Mouse (Mus musculus) skeletal muscle tissue, adult 2 months (tissue): Measurements from ENCODE around the gene Cel.
A peak's percentile ranks its signal among the peaks of the same experiment; 100 is the strongest.
"Not testable (repeated sequence)": the region's sequence is repeated elsewhere in the genome, so short reads cannot be mapped to it uniquely, and the experiment has no call there.

Source experiments
- DNase-seq: peaks from one replicate; pipeline ENCODE4 v3.0.0-alpha.2; 2012; ENCODE audit warnings: low read depth, low spot score

Gene Cel

DNA sequence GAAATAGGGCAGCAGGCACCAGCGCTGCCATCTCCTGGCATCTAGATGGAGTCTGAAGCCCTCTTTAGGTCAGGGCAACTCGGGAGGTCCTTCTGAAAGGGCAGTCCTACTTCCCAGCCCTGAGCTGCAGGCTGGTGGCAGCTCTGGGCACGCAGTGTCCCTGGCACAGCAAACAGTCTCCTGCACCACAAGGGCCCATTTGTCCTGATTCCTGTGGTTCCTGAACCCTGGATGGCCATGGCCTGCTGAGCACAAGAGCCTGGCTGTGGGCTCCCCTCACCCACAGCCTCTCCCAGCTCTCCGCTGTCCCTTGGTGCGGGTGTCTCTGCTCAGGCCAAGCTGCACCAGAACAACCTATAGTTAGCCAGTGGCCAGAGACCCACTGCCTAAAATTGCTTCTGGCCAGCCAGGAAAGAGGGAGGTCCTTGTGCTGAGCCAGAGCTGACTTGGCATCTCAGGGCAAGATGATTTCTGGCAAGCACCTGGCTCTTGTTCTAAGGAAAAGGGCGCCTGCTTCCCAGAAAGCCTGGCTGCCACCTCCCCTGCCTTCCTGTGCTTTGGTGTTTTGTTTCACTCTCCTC, 41.5 kb downstream of the Cel start:
- DNase-seq = peak; percentile 67

DNA sequence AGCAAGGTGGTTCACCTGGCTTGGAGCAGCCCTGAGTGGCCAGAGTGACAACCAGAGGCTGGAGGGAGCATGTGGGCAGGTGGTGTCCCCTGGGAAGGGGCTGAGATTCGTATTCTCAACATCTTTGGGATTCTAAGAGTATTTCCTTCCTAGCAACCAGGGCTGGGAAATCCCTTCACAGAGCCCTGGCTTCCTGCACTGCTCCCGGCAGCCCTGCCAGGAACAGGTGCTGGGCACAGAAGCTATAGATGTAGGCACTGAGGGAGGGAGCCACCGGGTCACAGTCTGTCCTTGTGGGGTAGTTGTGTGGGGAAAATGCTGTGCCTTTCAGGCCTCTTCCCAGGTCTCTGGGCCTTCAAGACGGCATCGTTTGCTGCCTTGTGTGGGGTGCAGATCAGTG, 42.6 kb downstream of the Cel start:
- no peak for DNase-seq

DNA sequence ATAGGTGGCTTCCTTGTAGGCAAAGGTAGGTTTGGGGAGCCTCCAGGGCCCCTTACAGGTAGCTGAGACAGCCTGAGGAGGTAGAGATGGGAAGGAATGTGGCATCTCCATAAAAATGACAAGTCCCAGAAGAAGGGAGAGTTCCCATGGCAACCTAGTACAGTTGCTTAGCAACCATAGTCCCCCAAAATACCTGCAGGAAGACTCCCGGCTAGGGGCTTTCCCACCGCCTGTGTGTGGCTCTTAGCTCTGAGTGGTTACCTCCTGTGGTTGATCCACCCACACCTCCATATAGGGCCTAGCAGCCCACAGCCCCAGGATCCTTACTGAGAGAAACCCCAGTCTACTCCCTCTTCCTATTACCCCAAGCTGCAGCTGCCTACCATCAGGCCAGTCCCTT, 45.0 kb downstream of the Cel start:
- DNase-seq = no peak

DNA sequence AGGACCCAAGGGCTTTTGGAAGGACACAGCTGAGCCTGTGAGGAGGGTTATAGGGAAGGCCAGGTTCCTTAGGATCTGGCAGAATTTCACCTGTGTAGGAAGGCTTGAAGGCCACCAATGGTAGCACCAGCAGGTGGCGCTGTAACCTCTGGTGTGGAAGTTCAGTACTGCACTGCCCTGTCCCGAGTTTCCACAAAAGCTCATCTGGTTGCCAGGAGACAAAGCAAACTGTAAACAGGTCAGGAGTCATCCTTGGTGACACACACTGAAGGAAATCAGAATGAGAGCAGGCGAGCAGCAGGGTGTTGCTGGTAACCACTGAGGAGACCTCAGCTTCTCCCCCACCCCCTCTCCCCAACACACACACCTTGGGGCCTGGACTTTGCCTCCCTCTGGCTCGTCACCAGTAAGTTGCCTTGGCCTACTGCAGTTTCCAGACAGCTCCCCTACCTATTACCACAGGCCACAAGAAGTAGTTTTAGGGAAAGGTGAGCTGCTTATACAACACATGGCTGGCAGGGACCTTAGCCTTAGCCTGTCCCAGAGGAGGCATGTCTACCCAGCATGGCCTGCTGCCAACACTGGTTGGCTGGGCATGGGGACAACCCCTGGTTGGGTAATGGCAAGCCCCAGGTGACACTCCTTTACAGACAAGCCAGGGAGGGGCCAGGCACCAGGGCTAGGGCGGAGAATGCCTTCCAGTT, 45.8 kb downstream of the Cel start:
- DNase-seq = peak; percentile 89

DNA sequence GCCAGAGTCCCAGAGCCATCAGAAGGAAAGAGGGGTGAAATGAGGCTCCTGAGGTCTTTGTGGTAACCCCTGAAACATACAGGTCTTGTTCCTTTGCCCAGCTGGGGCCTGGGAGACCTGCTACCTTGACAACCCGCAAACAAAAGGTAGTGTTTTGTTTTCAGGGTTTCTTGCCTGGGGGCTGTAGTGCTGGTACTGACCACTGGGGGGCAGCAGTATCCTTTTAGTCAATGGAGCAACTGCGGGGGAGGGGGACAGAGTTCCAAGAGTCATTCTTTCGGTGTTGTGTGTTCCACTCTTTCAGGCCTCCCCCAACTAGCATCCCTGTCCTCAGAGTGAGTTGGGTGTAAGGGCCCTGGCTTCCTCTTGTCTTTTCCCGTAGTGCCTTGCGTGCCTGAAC, 48.7 kb downstream of the Cel start:
- no peak for DNase-seq

DNA sequence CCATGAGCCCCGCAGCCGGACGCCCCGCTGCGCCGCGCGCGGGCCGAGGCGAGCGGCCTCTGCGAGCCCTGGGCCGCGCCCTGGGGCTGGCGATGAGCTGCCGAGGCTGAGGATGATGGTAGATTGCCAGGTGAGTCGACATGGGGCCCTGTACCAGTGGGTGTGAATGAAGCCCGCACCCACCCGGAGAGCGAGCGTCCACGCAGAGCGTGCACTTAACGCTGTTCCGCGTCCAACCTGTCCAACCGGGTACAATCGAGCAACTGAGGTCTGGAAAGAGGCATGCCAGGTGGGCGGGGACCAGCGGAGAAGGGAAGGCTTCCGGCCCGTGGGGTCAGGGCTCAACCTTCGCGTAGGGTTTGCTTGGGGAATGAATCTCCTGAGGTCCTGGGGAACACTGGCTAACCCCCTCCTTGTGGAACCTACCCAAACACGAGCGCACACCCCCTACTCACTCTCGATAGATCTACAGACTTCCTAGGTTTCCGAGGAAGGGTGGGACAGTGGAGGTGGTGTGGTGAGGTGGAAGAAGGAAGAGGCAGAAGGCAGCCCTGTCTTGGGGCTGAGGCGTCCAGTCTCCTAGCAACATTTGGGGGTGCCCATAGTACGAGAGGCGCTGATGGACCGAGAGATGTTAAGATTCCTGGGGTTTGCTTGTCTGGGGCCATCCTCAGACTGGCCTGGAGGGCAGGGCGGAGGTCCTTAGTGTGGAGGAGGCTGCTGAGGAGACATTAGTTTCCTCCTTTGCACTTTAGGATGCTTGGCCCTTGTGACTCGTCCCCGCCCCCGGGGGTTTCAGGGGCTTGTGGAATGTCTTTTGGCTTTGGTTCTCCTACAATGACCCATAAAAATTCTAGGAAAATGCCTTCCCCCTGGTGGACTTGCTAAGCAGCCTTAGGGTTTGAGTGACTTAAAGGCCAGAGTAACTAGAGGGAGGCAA, 49.5 kb downstream of the Cel start:
- no peak for DNase-seq

DNA sequence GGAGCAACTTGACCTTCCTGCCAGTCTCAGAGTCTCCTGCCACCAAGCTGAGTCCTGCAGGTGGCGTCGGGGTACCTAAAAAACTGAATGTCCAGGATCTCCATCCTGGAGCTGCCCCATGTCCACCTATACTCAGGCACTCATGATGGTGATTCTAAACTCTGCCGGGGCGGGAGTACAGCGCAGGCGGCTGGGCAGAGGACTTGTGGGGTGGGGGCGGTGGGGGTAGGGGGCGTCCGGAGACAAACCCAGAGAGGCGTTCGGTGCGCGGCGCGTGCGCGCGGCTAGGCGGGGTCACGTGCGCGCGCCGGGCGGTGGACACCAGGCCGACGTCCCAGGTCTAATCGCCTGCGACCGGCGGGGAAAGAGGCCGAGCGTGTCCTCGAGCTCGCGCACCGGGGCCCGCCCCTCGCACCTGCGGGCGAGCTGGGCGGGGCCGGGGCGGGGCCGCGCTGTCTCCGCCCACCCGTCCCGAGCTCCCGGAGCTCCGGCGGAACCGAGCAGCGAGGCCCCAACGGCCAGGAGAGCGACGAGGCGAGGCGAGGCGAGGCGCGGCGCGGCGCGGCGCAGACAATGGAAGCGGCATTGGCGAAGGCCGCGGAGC, 50.3 kb downstream of the Cel start, which contains the start of gene Ralgds:
Gene Ralgds (plus strand): TSS at position 328 of the 604 bp plus-strand sequence.
- DNase-seq = no peak

DNA sequence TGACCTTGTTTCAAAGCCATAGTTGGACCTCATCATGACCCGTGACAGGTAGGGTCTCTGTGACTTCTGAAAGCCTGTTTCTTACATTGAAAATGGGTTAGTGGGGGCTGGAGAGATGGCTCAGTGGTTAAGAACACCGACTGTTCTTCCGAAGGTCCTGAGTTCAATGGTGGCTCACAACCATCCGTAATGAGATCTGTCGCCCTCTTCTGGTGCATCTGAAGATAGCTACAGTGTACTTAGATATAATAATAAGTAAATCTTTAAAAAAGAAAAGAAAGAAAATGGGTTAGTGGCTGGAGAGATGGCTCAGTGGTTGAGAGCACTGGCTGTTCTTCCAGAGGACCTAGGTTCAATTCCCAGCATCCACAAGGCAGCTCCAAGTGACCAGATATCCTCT, 51.6 kb downstream of the Cel start:
- not testable (repeated sequence) for DNase-seq

DNA sequence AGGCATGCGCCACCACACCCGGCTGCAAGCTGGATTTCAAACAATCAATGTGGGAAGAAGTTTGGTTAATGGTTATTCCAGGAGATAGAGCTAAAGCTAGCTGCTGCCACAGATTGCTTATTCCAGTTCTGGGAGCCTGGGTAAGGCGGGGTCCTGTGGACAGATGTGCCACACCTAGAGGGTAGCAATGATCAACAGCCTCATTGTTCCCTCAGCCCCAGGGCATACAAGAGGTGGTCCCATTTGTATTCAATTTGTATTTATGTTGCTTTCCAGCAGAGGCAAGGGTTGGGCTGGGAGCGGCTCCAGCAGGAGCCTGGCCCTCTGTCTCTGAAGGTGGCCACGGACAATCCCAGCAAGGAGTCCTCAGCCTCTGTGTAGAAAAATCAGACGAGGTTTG, 56.9 kb downstream of the Cel start:
- DNase-seq = no peak

DNA sequence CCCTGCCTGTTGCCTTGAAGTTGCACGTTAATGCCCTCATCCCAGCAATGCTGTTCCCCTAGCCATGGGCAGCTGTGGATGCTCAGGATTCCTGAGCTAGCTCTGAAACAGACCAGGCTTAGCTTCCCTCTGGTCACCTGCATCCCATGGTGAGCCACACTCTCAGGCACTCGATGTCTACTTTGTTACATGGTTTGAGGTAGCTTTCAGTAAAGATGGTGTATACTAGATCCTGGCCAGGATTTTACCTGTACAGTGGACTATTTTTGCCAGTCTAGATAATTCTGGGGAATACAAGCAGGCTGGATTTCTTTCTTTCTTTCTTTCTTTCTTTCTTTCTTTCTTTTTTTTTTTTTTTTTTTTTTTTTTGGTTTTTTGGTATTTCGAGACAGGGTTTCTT, 57.4 kb downstream of the Cel start, which contains the start of gene Gm10134:
Gene Gm10134 (plus strand): TSS at position 301 of the 400 bp plus-strand sequence.
- no peak for DNase-seq
